Mouse (Mus musculus) hindbrain, postnatal 0 days (tissue): Measurements from ENCODE around the gene Card11. TPM values are rescaled to one million over a fixed set of nuclear protein-coding genes. Genes with fewer than 3 reads are reported as not detected.

Experiments used
- ATAC-seq: fragments of 200-750 bp; cut with Nextera tagmentation; 2 replicates; pipeline ENCODE4 v1.8.0; 2017; ENCODE audit warnings: mild to moderate bottlenecking, moderate TSS enrichment, moderate library complexity
- DNase-seq: peaks from one replicate; pipeline ENCODE4 v3.0.0-alpha.2; 2015; ENCODE audit warnings: low spot score
- H3K27ac ChIP-seq: fragments of 300-500 bp; sonication (generic); 2 replicates; pipeline ENCODE4 v1.5.1; 2014; ENCODE audit warnings: mild to moderate bottlenecking
- H3K27me3 ChIP-seq: fragments of 300-500 bp; sonication (generic); 2 replicates; pipeline ENCODE4 v1.6.1; 2014; ENCODE audit warnings: low read length, mixed read lengths; ENCODE audit not compliant: insufficient read depth
- H3K36me3 ChIP-seq: fragments of 300-500 bp; sonication (generic); 2 replicates; pipeline ENCODE4 v1.6.1; 2014; ENCODE audit warnings: low read length, mixed read lengths; ENCODE audit not compliant: insufficient read depth
- H3K4me1 ChIP-seq: fragments of 300-500 bp; sonication (generic); 2 replicates; pipeline ENCODE4 v1.6.1; 2014; ENCODE audit warnings: antibody characterized with exemption, low read length, mixed read lengths; ENCODE audit not compliant: insufficient read depth
- H3K4me2 ChIP-seq: fragments of 300-500 bp; sonication (generic); 2 replicates; pipeline ENCODE4 v1.6.1; 2014; ENCODE audit warnings: low read depth, mild to moderate bottlenecking, low read length, moderate library complexity, mixed read lengths
- H3K4me3 ChIP-seq: fragments of 300-500 bp; sonication (generic); 2 replicates; pipeline ENCODE4 v1.5.1; 2014; ENCODE audit warnings: low read length
- H3K9ac ChIP-seq: fragments of 300-500 bp; sonication (generic); replicated peaks from 2 replicates; pipeline ENCODE4 v1.6.1; 2014; ENCODE audit warnings: mild to moderate bottlenecking, low read length, moderate library complexity, mixed read lengths
- H3K9me3 ChIP-seq: fragments of 300-500 bp; sonication (generic); 2 replicates; pipeline ENCODE4 v1.6.1; 2016; ENCODE audit warnings: low read length, mixed read lengths
- CTCF ChIP-seq: IDR thresholded peaks from 2 replicates; pipeline ENCODE4 v1.5.1; 2016; ENCODE audit warnings: antibody characterized with exemption, control low read depth, low read depth
- WGBS: fragments of 180-500 bp; shearing (Covaris S2); extraction: QIAGEN DNeasy Blood & Tissue Kit; methylation state at CpG from one replicate; pipeline ENCODE4 v1.1.7; 2014; 5-methylcytosine and 5-hydroxymethylcytosine counted together
- polyA plus RNA-seq: library from polyadenylated mRNA; unstranded; fragments of >200 nt; fragmentation: Nextera tagmentation; extraction: Ambion mirVana; gene quantifications from 2 replicates; pipeline ENCODE4 v1.2.1, GENCODE M21; 2015
- total RNA-seq: library from RNA; depleted of rRNA; stranded (reverse); fragments of >200 nt; gene quantifications from 2 replicates; pipeline ENCODE4 v1.2.3, GENCODE M21; 2014

Card11 gene
- total and polyA plus RNA-seq, 2 experiments from 2014 or later = 0.18 TPM; not detected in 1

DNA sequence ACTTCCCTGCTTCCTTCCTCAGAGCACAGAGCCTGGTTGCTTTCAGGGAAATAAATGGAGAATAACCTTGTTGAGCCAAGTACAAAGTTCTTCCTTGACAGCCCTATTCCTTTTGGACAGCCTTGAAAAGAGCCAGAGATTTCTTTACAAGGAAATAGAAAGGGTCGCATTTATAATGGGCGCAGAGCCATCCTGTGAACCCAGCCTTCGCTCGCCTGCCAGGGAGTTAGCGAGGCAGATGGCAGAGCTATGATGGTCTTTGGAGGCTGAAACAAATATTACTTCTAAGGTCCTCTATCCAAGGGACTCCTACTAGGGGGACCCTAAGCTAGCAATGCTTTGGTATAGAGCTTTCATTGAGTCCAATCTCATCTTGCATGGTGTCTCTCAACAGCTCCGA, 35.0 kb upstream of the Card11 start:
- Histone ChIP-seq H3K4me2 (no peak overlapping the region), H3K4me3 (no peak overlapping the region), H3K4me1 (no peaks in the 10 kb centered on the region), H3K9me3 (no peaks in the 10 kb centered on the region), H3K36me3 (no peaks in the 10 kb centered on the region), H3K27ac (no peak overlapping the region), H3K9ac (no peak overlapping the region), H3K27me3 (no peaks in the 10 kb centered on the region)
- TF ChIP-seq CTCF = no peak
- no peak for ATAC-seq
- DNase-seq = peak; percentile 33
- 54% methylated on average over 6 of the region's 6 CpGs for WGBS

DNA sequence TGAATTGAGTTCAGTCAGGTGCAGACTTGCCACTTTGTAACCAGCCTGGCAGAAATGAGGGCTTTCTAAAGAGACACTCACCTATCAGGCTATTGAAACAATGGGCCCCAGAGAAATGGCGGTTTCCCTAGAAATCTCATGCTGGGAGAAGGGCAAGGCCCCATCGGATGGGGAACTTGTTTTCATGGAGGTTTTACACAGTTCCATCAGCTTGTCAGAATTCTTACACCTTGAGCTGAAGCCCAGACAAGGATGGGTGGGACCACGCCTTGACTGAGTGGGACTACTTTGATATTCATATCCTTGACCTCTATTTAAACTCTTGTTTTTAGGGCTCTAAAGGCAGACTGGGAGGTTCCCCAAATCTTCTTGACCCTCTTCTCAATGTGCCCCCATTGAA, 33.9 kb upstream of the Card11 start:
- Histone ChIP-seq H3K4me2 (no peak overlapping the region), H3K9me3 (no peaks in the 10 kb centered on the region), H3K4me3 (no peak overlapping the region), H3K9ac (no peak overlapping the region), H3K36me3 (no peaks in the 10 kb centered on the region), H3K27me3 (no peaks in the 10 kb centered on the region), H3K27ac (no peak overlapping the region), H3K4me1 (no peaks in the 10 kb centered on the region)
- DNase-seq (no peak), ATAC-seq (no peak)
- WGBS = 76% methylated on average over 3 of the region's 3 CpGs
- TF ChIP-seq CTCF = no peak

DNA sequence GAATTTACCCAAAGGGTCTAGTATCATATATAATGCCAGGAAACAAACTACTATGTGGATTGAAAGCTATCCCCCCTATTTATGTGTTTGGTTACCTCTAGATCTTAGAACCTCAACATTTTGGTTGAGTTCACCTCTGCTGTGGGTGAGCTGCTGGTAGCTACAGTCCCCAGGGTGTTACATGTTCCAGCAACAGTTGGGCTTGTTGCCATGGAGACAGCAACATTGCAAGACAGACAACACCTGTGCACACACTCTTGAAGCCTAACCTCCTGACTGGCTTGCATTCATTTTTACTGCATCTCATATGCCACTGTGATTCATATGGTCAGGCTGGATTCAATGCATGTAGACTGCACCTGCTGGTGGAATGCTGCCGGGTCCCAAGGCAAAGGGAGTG, 32.6 kb upstream of the Card11 start:
- Histone ChIP-seq H3K27me3 (no peaks in the 10 kb centered on the region), H3K36me3 (no peaks in the 10 kb centered on the region), H3K4me2 (no peak overlapping the region), H3K9me3 (no peaks in the 10 kb centered on the region), H3K4me1 (no peaks in the 10 kb centered on the region), H3K9ac (no peak overlapping the region), H3K4me3 (no peak overlapping the region), H3K27ac (no peak overlapping the region)
- peak; percentile 46 for DNase-seq
- 79% methylated on average over 1 of the region's 1 CpGs for WGBS
- no peak for TF ChIP-seq CTCF
- ATAC-seq = no peak

DNA sequence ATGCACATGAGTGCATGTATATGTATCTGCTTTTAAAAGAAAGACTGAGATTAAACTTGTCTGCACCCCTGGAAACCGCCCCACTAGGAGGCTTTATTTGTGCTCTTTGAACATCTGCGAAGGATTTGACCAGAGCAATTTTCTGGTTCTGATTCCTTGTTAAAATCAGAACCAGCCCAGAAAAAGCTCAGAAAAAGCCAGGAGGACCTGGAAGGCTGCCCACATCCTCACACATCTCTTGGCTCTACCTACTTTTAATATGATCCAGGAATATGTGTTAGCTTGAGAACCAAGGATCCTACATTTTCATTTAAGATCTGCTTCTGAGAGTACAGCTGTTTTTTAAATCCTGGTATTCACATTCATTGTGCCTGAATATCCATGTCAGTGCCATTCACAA, 29.0 kb upstream of the Card11 start:
- no peak overlapping the region for H3K4me3 ChIP-seq
- ATAC-seq (no peak), DNase-seq (no peak)
- H3K9ac ChIP-seq = no peak overlapping the region
- no peaks in the 10 kb centered on the region for H3K36me3 ChIP-seq
- no peaks in the 10 kb centered on the region for H3K27me3 ChIP-seq
- no peak for TF ChIP-seq CTCF
- no peak overlapping the region for H3K4me2 ChIP-seq
- 94% methylated on average over 2 of the region's 2 CpGs for WGBS
- H3K27ac ChIP-seq = no peak overlapping the region
- no peaks in the 10 kb centered on the region for H3K9me3 ChIP-seq
- no peaks in the 10 kb centered on the region for H3K4me1 ChIP-seq

DNA sequence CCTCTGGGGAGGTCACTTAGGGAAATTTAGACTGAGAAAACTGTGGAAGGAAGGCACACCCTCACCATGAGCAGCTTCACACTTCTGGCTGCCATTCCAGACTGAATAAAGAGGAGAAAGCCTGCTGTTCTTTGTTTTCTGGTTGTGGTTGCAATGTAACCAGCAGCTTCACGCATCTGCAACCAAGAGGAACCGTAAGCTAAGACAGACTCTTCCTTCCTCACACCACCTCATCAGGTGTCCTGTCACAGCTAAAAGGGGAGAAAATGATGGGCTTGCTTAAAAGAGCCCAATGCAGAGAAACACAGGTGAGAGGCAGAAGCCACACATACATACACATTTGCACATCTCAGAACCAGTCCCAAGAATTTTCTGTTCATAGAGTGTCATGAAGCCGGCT, 25.3 kb upstream of the Card11 start:
- H3K27ac ChIP-seq = no peak overlapping the region
- H3K4me2 ChIP-seq = no peak overlapping the region
- no peak for ATAC-seq
- 88% methylated on average over 3 of the region's 3 CpGs for WGBS
- H3K9ac ChIP-seq = no peak overlapping the region
- H3K4me3 ChIP-seq = no peak overlapping the region
- TF ChIP-seq CTCF = no peak
- DNase-seq = no peak
- H3K9me3 ChIP-seq = peaks cover 8% of the 10 kb centered on the region; the same call in 1 of the 2 replicates
- no peaks in the 10 kb centered on the region for H3K36me3 ChIP-seq
- H3K4me1 ChIP-seq = no peaks in the 10 kb centered on the region
- no peaks in the 10 kb centered on the region for H3K27me3 ChIP-seq

DNA sequence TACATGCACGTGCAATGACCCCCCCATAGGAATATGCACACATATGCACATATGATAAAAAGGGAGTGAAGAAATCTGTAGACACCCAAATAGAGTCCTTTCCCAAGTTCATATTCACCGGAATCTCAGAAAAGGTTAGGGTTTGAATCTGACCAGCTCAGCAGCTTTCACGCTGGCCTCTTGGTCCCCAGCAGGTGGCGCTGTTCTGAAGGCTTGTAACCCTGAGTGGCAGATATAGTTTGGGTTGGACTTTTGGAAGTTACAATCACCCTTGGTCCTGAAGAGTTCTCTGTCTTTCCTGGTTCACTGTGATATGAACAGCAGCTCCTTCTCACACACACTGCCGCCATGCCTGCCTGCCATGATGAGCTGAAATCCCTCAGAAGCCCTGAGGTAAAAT, 24.1 kb upstream of the Card11 start:
- peak; percentile 40 for TF ChIP-seq CTCF
- no peak overlapping the region for H3K9ac ChIP-seq
- peaks cover 8% of the 10 kb centered on the region; the same call in 1 of the 2 replicates for H3K9me3 ChIP-seq
- ATAC-seq = no peak
- no peak overlapping the region for H3K27ac ChIP-seq
- no peak overlapping the region for H3K4me3 ChIP-seq
- H3K27me3 ChIP-seq = no peaks in the 10 kb centered on the region
- WGBS = 69% methylated on average over 5 of the region's 5 CpGs
- H3K4me2 ChIP-seq = no peak overlapping the region
- H3K36me3 ChIP-seq = no peaks in the 10 kb centered on the region
- no peaks in the 10 kb centered on the region for H3K4me1 ChIP-seq
- no peak for DNase-seq

DNA sequence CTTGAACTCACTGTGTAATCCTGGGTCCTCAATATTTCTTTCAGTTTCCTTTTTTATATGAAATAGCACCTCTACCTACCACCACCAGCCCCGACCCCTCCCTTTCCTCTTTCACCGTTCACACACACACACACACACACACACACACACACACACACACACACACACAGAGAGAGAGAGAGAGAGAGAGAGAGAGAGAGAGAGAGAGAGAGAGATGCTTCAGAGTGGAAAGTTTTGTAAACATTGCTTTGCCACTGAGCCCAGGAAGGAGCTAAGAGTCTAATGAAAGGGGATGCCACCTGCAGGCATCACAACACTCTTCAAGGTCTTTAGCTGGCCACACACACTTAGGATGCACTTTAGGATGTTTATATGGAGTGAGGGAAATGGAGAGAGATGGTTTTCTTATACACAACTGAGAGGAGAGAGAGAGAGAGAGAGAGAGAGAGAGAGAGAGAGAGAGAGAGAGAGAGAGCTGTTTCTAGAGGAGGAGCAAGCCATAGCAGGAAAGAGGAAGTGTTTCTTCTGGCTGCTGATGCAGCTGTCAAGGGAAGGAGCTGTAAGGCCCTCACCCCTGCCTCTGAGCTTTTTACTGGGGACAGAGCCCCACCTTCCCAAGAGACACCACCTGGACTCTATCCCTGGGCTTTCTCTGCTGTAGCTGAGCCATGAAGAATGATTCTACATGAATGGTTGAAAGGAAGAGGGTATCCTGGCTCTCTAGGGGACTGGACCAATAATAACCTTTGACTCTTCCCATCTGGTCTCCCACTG, 17.7 kb upstream of the Card11 start:
- 79% methylated on average over 2 of the region's 2 CpGs for WGBS
- Histone ChIP-seq H3K4me3 (no peak overlapping the region), H3K9ac (no peak overlapping the region), H3K4me2 (no peak overlapping the region), H3K27me3 (no peaks in the 10 kb centered on the region), H3K36me3 (no peaks in the 10 kb centered on the region), H3K4me1 (no peaks in the 10 kb centered on the region), H3K9me3 (peaks cover 8% of the 10 kb centered on the region; the same call in 1 of the 2 replicates), H3K27ac (no peak overlapping the region)
- DNase-seq (no peak), ATAC-seq (no peak)
- TF ChIP-seq CTCF = no peak
